Mouse (Mus musculus) megakaryocyte, embryonic 14.5 days (primary cell): Measurements from ENCODE around the gene Zglp1.

Experiments
- FLI1 ChIP-seq: IDR thresholded peaks from 2 replicates; pipeline ENCODE4 v1.6.1; 2012; ENCODE audit warnings: low read length, inconsistent platforms, mixed read lengths
- GATA1 ChIP-seq: IDR thresholded peaks from 3 replicates; pipeline ENCODE4 v1.6.1; 2012; ENCODE audit warnings: mixed read lengths, low read length, inconsistent platforms, borderline replicate concordance

- TF ChIP-seq GATA1: no peak
- no peak for TF ChIP-seq FLI1
These were observed 14.2 kb upstream of the Zglp1 start for GRCm38 (mm10) chr9:21081127-21081526.
